Mouse (Mus musculus): ENCODE measurements around the gene Col9a2.

The Col9a2 gene

GRCm38 (mm10) chr4:121039331-121040115 is at the start of gene Col9a2:
TSS of gene Col9a2 (plus strand) at chr4:121039385.
- no peak for DNase-seq (ENCODE audit: extremely low read depth, low read depth, low spot score)

GRCm38 (mm10) chr4:120992284-120992683 is 46.9 kb upstream of the Col9a2 start:
- no peak for DNase-seq (ENCODE audit: extremely low read depth, low read depth, low spot score)

GRCm38 (mm10) chr4:120993025-120993424 is 46.2 kb upstream of the Col9a2 start:
- DNase-seq (ENCODE audit: extremely low read depth, low read depth, low spot score): no peak

- no peak for DNase-seq (ENCODE audit: extremely low read depth, low read depth, low spot score)
These were observed 43.3 kb upstream of the Col9a2 start for GRCm38 (mm10) chr4:120995911-120996310.

GRCm38 (mm10) chr4:121001042-121001441 is 38.1 kb upstream of the Col9a2 start:
- no peak for DNase-seq (ENCODE audit: extremely low read depth, low read depth, low spot score)

GRCm38 (mm10) chr4:121001659-121002058 is 37.5 kb upstream of the Col9a2 start:
- DNase-seq (ENCODE audit: extremely low read depth, low read depth, low spot score): no peak

GRCm38 (mm10) chr4:121002400-121003171 is 36.6 kb upstream of the Col9a2 start:
- no peak for DNase-seq (ENCODE audit: extremely low read depth, low read depth, low spot score)

- DNase-seq (ENCODE audit: extremely low read depth, low read depth, low spot score): no peak
These were observed 35.5 kb upstream of the Col9a2 start for GRCm38 (mm10) chr4:121003611-121004091.

- DNase-seq (ENCODE audit: extremely low read depth, low read depth, low spot score): no peak
These were observed 34.5 kb upstream of the Col9a2 start for GRCm38 (mm10) chr4:121004679-121005078.

GRCm38 (mm10) chr4:121007006-121007405 is 32.2 kb upstream of the Col9a2 start:
- DNase-seq (ENCODE audit: extremely low read depth, low read depth, low spot score): no peak

- DNase-seq (ENCODE audit: extremely low read depth, low read depth, low spot score): no peak
These were observed 31.0 kb upstream of the Col9a2 start for GRCm38 (mm10) chr4:121008071-121008745.

GRCm38 (mm10) chr4:121009151-121009550 is 30.0 kb upstream of the Col9a2 start:
- DNase-seq (ENCODE audit: extremely low read depth, low read depth, low spot score): no peak

GRCm38 (mm10) chr4:121010770-121011549 is 28.2 kb upstream of the Col9a2 start:
- DNase-seq (ENCODE audit: extremely low read depth, low read depth, low spot score): no peak

GRCm38 (mm10) chr4:121014594-121015267 is 24.5 kb upstream of the Col9a2 start:
- DNase-seq (ENCODE audit: extremely low read depth, low read depth, low spot score): no peak

GRCm38 (mm10) chr4:121015268-121015659 is 23.9 kb upstream of the Col9a2 start:
- DNase-seq (ENCODE audit: extremely low read depth, low read depth, low spot score): no peak

- DNase-seq (ENCODE audit: extremely low read depth, low read depth, low spot score): no peak
These were observed 22.9 kb upstream of the Col9a2 start for GRCm38 (mm10) chr4:121016021-121016898.

- DNase-seq (ENCODE audit: extremely low read depth, low read depth, low spot score): no peak
These were observed 22.1 kb upstream of the Col9a2 start, which contains the start of gene Smap2 for GRCm38 (mm10) chr4:121016928-121017657. TSS of gene Smap2 (minus strand) at chr4:121017247.

GRCm38 (mm10) chr4:121018250-121018649 is 20.9 kb upstream of the Col9a2 start:
- DNase-seq (ENCODE audit: extremely low read depth, low read depth, low spot score): no peak
